Mouse (Mus musculus): ENCODE data around the gene Lrrc17.
"Not testable (repeated sequence)": the region's sequence is repeated elsewhere in the genome, so short reads cannot be mapped to it uniquely, and the experiment has no call there.

Lrrc17 gene

DNA sequence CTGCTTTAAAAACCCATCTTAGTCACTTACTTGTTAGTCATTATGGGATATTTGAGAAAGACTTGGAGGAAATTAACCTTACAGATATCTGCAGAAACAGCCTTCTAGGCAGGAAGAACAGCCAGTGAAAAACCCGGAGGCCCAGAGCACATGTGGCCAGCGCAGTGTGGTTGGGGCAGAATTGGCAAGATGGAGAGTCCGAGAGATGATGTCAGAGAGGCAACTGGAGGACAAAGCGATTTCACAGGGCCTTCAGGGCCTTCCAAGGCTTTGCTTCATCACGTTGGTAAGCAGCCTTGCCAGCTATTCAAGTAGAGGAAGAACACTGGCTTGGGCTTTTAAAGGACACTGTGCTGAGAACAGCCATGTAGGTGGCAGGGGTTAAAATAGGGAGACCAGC, 10.4 kb upstream of the Lrrc17 start:
- in situ Hi-C loops (cut with MboI, MseI) = no loop called here

DNA sequence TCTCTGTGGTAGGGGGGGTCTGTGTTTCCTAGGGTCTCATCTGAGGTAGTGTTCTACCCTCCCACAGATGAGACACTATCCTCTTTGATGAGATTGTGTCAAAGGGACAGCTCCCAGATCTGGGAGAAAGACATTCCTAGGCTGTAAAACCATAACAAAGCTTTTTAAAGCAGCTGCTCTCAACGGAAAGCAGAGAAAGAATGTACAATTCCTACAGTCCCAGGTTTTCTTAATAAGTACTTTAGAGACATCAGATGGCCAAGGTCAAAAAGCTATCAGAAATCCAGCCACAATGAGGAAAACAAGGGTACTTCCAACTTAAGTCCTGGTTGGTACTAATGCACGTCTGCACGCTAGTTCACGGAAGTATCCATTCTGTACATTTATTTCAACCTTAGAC, 1.1 kb upstream of the Lrrc17 start:
- in situ Hi-C loops (cut with MboI, MseI) = no loop called here

DNA sequence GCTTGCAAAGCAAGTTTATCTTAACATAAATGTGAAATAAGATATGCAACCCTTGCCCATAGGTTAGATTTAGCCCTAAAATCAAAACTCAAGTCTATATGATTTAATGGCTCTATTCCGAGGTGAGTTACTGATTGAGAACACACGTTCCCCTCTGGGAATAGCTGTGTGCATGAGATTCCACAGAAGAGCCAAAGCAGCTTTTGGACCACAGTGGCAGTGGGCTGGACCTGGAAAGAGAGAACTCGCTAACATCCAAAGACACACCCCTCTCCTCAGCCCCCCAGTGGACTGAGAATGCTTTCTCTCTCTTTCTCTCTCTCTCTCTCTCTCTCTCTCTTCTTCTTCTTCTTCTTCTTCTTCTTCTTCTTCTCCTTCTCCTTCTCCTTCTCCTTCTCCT, 1.5 kb downstream of the Lrrc17 start:
- in situ Hi-C loops (cut with MboI, MseI) = no loop called here

DNA sequence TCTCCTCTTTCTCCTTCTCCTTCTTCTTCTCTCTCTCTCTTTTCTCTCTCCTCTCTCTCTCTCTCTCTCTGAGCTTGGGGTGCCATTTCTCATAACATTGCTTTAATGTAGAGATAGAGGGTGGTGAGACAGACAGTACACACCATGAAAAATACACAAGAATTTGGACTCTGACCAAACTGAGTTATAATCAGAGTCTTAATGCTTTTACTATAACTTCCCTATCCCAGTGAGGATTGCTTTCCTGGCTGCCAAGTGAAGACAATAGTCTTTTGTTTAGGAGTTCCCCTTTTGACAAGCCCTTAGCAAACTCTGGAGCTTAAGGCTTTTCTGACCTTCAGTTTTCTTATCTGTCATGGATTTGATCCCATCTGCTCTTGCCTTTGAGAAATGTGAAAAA, 1.9 kb downstream of the Lrrc17 start:
- in situ Hi-C loops (cut with MboI, MseI) = no loop called here

DNA sequence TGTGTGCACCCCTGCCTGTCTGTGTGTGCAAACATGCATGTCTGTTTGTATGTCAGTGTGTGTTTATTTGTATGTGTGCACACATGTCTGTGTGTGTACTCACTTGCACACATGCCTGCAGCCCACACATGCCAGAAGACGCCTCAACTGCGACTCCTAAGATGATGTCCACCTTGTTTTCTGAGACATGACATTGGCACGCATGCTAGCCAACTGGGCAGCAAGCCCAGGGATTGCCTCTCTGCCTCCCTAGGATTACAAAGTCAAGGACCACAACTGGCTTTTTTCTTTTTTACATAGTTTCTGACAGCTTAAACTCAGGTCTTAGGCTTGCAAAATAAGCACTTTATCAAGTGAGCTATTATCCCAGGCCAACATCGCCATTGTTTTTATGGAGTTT, 2.4 kb downstream of the Lrrc17 start:
- in situ Hi-C loops (cut with MboI, MseI) = no loop called here

DNA sequence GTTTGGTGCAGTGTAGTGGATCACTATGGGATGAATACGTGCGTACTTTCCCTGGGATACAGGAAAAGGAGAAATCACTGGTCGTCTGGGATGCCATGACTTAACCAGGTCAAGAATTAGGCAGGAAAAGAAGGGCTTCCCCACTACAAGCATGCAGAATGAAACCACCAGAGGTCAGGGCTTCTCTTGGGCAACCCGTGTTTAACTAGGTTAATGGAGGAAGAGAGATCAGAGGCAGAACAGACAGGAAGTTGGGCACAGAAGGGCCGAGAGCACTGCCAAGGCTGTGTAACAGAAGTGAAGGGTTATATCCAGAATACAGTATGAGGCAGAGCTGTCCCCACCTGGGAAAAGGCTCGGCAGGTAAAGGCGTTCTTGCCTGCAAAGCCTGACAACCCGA, 3.6 kb downstream of the Lrrc17 start:
- in situ Hi-C loops (cut with MboI, MseI) = no loop called here

DNA sequence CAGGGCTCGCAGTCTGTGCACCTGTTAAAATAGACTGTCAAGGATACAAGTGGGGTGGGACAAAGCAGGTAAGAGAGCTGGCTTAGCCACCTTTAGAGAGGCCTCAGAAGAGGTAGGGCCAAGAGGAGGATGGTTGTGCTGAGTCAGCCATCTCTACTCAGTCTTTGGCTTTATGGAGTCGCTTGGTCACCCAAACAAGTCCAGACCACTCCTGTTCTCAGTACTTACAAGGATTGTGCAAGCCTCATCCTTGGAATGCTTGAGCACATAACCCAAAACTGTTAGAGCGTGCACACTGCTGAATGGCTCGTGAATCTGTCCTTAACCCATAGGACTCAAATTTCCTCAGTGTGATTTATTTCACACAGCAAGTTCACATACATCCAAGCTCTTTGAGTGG, 10.3 kb downstream of the Lrrc17 start:
- in situ Hi-C loops (cut with MboI, MseI) = no loop called here

DNA sequence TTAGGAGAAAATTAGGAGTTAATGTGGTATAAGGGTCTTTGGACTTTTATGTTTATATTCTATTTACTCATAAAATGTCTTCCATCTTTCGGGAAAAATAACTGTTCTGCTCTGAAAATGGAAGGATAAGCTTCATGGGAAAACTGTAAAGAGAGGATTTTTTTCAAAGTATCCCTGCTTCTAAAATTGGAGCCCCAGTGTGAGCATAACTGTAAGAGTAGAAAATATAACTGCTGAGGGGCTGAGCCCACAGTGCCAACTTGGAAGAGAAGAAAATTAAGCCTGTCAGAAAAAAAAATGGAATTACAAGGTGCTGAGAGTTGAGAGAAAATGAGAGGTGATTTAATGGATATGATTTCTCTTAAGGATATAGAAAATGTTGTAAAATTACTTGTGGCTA, 11.4 kb downstream of the Lrrc17 start:
- in situ Hi-C loops (cut with MboI, MseI) = no loop called here

DNA sequence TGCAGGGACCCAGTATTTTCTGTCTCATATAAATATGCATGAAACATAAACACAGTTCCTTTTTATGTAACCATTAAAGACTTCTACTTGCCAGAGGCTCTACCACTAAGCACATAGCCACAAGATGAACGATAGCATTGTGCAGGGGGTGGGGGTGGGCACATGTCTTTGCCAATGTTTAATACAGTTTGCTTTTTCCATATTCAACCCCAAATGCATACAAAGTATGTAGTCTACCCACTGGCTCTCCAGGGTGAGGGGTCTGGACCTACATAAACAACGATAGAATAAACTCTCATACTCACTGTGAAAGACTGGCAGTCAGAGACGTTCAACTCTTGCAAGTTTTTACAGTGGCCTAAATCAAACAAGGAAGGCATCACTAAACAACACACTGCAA, 13.1 kb downstream of the Lrrc17 start:
- in situ Hi-C loops (cut with MboI, MseI) = no loop called here

DNA sequence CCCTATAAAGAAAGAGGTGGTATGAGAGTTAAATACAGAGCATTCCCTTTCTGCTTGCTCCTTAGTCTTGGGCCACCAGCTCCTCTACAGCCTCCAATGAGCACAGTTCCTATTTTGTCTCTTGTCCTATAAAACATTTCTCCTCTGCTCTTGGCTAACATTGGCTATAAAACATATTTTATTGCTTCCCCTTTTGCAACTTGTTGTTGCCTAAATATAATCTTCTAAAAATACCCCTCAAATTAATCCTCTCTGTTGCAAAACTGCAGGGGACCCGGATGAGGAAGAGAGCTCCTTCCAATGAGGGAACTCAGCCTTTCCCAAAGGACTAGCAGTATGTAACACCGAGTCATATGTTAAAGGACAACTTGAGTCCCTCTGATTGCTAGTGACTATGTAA, 20.6 kb downstream of the Lrrc17 start:
- in situ Hi-C loops (cut with MboI, MseI) = no loop called here

DNA sequence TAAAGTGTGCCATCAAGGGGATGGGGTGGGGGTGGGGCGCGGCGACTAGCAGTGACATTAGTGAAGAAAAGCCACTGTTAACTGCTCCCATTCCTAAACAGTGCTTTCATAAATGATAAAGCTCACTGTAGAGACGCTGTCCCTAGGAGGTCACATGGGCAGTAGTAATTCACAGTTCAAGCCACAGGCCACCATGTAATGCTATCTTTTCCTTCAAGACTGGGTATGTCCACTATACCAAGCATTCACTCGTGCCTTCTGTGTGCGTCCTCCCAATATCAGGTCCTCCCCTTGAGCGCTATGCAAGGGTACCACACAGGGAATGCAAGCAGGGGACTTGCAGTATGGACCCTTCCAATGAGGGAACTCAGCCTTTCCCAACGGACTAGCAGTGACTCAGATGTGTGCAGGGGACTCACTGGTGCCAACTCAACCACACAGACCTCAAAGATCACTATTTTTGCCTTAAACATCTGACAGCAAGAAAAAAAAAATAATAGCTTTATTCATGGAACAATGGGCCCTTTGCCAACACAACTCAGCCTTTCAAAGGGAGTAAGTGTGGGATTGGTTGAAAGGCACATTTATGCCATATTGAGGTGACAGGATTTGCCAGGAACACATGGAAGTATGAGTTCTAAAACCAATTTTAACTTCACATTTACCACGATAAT, 22.2 kb downstream of the Lrrc17 start:
- in situ Hi-C loops (cut with MboI, MseI) = no loop called here

DNA sequence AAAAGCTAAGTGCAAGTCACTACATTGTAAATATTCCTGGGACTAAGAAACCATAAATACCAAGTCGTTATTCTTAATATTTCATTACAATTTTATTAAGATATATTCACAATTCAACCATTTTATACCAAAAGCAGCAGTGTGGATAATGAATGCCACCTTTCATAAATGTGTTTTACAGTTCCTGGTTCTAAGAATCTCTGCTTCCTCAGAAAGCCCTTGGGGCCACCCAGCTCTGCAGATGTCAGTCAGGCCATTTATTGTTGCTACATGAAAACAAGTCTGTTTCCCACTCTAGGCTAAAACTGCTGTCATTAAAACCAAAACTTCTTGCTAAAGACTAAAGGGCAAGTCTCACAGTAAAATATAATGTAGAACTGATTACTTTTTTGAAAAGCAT, 24.4 kb downstream of the Lrrc17 start:
- in situ Hi-C loops (cut with MboI, MseI) = no loop called here

DNA sequence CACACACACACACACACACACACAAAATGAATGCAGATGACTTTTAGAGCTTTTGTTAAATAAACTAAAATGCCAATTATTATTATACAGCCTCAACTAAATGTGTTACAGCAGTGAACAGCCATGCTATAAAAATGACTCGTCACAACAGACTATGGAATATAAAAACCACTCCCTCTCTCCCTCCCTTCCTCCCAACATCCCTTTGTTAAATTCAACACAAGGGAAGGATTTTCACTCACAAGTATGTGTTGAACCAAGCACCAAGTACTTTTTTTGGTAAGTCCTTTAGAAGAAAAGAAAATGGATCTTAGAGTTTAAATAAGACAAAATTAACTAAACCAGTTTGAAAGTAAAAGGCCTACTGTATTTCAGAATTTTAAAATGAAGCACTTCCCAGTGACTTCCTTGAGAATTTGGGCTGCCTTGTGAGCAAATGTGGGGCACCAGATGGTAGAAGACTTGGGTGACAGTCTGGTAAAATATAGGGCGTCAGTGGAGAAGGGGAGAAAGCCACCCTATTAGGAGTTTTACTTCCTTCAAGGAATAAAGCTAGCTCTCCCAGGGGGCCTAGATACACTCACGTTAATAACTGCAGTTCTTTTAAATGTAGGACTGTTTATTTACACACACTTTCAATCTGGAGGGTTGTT, 29.5 kb downstream of the Lrrc17 start:
- in situ Hi-C loops (cut with MboI, MseI) = loop anchor here (10.0 kb wide), 1 partner anchor 1822 kb away; no protein-coding TSS in a partner anchor

DNA sequence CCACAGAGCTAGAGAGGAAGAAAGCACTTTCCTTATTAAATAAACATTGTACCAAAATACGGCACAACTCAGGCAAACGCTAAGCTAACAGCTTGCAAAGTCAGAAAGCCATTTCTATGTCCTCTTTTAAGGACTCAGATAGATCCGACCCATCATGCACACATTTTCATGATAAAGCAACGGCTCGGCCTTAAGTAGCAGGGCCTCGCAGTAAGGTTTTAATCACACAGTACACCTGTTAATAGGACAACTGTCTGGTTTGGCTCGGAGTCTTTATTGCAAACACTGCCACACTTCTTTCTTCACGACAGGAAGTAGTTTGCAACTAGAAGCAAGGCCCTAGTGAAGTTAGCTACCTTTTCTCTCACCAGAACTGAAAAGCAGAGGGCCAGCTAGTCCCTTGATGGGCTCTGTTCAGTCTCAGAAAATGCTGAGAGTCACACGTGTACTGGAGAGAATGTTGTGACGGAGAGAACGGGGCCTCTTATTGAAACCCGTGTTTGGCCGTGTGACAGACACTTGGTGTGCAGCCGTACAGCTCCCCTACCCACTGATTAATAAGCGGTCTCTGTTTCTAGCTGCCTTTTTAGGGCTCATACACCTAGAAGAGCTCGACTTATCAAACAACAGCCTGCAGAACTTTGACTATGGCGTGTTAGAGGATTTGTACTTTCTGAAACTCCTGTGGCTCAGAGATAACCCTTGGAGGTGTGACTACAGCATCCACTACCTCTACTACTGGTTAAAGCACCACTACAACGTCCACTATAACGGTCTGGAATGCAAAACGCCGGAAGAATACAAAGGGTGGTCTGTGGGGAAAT, 31.2 kb downstream of the Lrrc17 start:
- in situ Hi-C loops (cut with MboI, MseI) = loop anchor here (10.0 kb wide), 1 partner anchor 1820 kb away; no protein-coding TSS in a partner anchor

DNA sequence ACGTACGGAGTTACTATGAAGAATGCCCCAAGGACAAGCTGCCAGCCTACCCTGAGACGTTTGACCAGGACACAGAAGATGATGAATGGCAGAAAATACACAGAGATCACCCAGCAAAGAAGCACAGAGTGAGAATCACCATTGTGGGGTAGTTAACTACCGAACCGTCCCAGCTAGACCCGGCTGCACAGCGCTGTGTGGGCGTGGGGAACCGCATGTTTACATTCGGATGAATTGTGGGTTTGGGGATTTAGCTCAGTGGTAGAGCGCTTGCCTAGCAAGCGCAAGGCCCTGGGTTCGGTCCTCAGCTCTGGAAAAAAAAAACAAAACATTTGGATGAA, 31.8 kb downstream of the Lrrc17 start:
- in situ Hi-C loops (cut with MboI, MseI) = loop anchor here (10.0 kb wide), 1 partner anchor 1820 kb away; no protein-coding TSS in a partner anchor

DNA sequence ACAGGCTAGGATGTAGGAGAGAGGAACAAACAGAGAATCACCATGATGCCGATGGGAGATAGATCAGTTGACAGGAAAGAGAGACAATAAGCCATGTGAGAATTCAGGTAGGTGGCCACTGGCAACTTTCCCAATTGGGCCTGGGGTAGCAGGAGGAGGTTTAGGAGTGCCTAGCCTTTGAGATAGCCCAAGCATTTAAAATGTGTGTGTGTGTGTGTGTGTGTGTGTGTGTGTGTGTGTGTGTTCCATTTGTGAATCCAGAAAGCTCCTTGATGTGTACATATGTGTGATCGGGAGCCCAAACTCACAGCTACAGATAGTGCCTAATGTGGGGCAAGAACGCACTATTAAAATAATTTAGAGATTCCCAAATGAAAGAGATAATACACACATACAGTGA, 34.8 kb downstream of the Lrrc17 start:
- in situ Hi-C loops (cut with MboI, MseI) = loop anchor here (10.0 kb wide), 1 partner anchor 1817 kb away; no protein-coding TSS in a partner anchor

DNA sequence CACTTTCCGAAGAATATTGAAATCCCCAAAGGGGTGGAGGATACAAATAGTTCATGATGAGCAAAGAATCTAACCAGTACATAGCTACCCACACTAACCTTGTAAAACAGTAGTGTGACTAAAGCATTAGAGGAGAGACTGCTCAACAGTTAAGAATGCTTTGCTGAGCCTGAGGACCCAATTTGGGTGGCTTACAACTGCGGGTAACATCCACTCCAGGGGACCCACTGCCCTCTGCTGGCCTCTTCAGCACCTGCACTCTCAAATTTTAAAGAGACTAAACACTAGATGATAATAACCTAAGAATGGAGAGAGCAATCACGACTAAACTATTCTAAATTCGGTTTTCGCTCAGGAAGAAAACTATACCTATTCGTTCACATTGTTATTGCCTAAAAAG, 43.4 kb downstream of the Lrrc17 start:
- in situ Hi-C loops (cut with MboI, MseI) = loop anchor here (5.0 kb wide), 2 partner anchors 254 to 319 kb away; no protein-coding TSS in a partner anchor

DNA sequence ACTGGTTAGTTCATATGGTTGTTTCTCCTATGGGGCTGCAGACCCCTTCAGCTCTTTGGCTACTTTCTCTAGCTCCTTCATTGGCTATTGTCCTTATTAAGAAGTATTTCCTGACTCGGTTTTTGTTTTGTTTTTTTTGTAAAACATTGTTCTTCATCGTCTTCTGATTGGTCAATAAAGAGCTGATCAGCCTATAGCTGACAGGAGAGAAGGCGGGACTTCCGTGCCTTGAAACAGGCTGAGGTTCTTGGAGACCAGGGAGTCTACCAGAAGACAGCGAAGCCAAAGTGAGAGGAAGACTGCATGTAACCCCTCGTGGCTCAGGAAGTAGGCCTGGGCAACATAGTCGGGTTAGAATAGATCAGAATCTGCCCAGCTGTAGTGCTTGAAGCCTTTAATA, 44.3 kb downstream of the Lrrc17 start:
- in situ Hi-C loops (cut with MboI, MseI) = loop anchor here (5.0 kb wide), 2 partner anchors 255 to 320 kb away; no protein-coding TSS in a partner anchor

DNA sequence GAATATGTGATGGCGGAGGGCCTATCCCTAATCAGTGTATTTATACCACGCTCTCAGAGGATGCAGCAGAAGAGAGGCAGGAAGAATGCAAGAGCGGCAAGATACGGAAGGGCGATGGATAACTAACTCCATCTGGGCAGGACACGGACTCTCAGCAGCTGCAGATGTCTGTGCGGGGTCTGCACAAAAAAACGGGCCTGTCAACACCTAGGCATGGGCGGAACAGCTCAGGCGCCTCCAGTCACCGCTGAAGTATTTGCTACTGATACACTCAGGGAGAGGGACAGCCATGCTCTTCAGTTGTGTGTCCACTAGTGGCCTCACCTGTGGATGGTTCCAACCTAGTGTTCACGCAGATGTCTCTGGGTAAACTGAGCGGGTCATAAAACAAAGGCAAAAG, 44.9 kb downstream of the Lrrc17 start:
- in situ Hi-C loops (cut with MboI, MseI) = loop anchor here (5.0 kb wide), 2 partner anchors 256 to 321 kb away; no protein-coding TSS in a partner anchor

DNA sequence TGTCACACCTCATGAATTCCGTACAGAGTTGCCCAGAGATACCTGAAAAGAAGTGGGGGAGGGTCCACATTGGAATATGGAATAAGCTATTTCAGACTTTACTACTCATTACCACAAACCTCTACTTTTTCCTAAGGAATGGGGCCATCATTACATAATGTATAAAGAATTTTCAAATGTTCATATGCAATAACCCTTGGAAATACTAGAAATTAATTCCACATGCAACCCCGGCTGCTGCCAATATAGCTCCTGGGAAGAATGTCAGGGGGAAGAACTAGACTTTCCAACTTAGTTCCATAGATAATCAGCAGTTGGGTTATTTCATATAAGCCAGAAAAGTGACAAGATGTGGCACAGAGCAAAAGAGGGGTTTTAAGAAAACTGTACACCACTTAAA, 48.7 kb downstream of the Lrrc17 start:
- in situ Hi-C loops (cut with MboI, MseI) = no loop called here

DNA sequence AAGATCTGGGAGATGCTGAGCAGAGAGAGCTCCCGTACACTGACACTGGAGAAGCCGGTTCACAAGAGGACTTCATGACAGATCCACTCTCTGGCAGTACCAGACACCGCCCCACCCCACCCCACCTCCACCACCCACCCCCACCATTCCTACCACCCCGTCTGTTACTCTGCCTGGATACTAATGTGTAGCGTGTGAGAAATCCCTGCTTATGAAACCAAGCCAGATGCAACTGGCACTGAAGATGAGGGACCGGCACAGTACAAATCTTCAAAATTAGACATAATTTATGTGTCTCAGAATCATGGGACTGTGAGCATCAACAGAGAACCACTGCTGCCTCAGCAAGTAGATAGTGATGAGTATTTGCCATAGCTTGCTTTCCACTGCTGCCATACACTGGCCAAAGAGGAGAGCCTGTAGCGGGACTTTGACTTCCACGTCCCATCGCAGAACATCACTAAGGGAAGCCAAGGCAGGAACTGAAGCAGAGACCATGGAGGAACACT, 49.9 kb downstream of the Lrrc17 start:
- in situ Hi-C loops (cut with MboI, MseI) = no loop called here

DNA sequence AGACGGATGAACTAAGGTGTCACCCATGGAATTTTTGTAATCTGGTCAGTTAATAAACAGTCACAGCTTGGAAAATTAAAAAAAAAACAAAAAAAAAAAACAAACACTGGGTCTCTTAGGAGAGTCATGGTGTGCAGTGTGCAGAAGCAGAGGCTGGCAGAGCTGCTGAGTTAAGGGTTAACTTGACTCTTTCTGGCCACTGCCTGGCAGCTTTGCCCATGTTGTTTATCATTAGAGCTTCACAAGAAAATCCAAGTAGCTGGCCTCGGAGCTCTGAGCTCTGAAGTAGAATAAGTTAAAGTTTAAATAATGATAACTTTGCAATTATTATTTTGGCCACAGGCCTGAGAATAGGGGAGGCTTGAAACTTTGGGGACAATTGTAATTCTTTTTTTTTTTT, 56.2 kb downstream of the Lrrc17 start:
- in situ Hi-C loops (cut with MboI, MseI) = not testable (repeated sequence)

All from regulatory T cell (primary cell).